Mouse (Mus musculus): ENCODE data around the gene Mtus2.
A peak's percentile ranks its signal among the peaks of the same experiment; 100 is the strongest.
"Not testable (repeated sequence)": the region's sequence is repeated elsewhere in the genome, so short reads cannot be mapped to it uniquely, and the experiment has no call there.

Gene Mtus2

DNA sequence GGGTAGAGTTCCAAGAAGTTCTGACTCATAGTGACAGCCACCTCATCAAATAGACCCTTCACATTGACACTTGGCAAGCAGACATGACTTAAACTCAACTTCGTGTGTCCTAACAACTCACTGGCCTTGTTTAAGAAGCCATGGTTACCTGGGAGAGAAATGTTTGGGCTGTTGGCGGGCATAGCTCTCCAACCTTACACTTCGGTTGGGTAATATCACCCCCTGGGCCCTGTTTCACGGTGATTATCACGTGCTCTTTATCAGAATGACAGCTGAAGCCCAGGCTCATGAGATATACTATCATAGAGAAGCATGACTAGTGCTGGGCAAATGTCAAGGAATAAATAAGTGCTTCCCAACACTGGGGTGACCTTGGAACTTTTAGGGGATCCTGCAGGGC is 323.2 kb downstream of the Mtus2 start:
- DNase-seq (ENCODE audit: low spot score in 2 of 2), result no peak

DNA sequence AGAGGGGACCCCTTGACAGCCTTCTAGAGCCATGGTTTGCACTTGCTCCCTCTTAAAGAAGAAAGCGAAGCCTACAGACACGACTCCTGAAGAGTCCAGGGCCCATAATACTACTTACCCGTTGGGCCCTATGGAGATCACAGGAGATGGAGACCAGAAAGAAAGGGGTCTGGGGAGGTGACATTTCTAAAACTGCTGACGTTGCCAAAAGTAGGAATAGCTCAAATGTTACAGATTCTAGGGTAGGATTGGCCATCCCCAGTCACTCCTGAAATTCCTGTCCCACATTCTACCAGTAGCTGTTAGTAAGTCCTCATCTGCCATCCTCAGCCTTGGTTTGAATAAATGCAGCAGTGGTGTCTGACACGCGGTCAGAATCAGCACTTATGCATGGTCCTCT is 325.0 kb downstream of the Mtus2 start:
- DNase-seq (ENCODE audit: low spot score in 2 of 2), result no peak

DNA sequence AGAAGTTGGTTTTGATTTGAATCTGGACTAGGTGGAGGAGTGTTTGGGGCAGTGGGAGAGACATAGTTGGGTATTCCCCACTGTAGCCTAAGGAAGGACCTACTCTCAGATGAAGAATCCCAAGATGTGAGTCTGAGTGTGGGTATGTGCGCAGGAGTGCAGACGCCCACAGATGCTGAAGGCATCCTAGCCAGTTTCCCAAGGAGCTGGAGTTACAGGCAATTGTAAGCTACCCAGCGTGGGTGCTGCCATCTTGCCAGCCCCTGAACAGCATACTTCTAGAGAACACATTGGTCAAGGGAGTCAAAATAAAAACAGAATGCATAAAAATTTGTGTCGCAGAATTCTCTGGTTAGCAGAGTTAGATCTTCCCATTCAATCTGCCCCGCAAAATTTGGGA is 325.5 kb downstream of the Mtus2 start:
- DNase-seq (ENCODE audit: low spot score in 2 of 2), result peak in 1 of 2 experiments; percentile 12

GRCm38 (mm10) chr5:148283177-148283576 is 326.1 kb downstream of the Mtus2 start:
- no peak for DNase-seq (ENCODE audit: low spot score in 2 of 2)

DNA sequence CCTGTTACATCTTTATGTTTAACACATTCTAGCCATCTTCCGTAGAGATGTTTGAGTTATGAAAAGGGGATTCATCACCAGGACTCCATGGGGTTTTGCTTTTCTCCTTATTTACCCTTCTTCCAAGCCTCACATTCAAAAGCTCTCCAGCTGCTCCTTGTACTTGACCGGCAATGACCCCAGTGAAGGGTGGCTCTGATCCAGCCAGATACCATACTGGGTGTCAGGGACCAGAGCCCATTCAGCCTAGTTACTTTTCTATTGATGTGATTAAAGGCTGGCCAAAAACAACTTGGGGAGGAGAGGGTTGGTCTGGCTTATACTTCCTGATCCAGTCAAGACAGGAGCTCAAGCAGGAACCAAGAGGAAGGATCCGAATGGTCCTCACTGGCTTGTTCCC is 326.5 kb downstream of the Mtus2 start:
- no peak for DNase-seq (ENCODE audit: low spot score in 2 of 2)

DNA sequence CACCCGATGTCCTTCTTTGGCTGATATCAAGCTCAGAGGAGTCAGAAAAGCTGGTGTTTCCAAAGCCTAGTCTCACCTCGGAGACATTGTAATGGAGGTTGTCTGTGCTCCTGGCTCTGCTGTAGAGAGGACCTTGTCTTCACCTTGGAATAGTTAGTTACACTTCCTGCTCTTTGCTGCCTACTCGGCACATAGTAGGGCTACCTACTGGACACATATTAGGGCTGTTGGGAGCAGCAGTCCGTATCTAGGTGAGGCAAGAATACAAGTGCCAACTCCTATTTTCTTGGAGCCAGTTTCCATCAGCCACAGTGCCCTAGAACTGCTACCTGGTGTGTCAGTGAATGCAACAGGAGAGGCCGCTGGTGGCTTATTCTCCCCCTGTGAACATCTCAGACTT is 330.4 kb downstream of the Mtus2 start:
- DNase-seq (ENCODE audit: low spot score in 2 of 2), result no peak

DNA sequence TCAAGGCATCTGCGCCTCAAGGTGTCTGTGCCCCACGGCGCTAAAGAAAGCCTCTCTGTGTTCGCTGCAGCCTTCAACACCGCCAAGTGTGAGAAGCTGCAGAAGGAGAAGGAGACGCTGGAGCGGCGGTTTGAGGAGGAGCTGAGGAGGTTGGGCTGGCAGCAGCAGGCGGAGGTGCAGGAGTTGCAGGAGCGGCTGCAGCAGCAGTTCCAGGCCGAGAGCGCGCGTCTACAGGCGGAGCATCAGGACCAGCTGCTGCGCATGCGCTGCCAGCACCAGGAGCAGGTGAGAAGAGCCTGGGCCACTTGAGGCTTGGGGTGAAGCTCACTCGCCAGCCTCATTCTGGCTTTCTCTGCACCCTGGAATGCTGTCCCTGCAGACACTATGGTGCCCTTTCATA is 331.7 kb downstream of the Mtus2 start:
- no peak for DNase-seq (ENCODE audit: low spot score in 2 of 2)

GRCm38 (mm10) chr5:148289951-148290350 is 332.8 kb downstream of the Mtus2 start:
- no peak for DNase-seq (ENCODE audit: low spot score in 2 of 2)

GRCm38 (mm10) chr5:148292862-148293261 is 335.7 kb downstream of the Mtus2 start:
- DNase-seq (ENCODE audit: low spot score in 2 of 2), result no peak

- DNase-seq (ENCODE audit: low spot score in 2 of 2), result no peak
These were observed 336.2 kb downstream of the Mtus2 start for GRCm38 (mm10) chr5:148293346-148293745.

- no peak for DNase-seq (ENCODE audit: low spot score in 2 of 2)
These were observed 345.8 kb downstream of the Mtus2 start for GRCm38 (mm10) chr5:148302968-148303367.

- DNase-seq (ENCODE audit: low spot score in 2 of 2), result no peak
These were observed 347.0 kb downstream of the Mtus2 start for GRCm38 (mm10) chr5:148304112-148304511.

GRCm38 (mm10) chr5:148310790-148311189 is 353.7 kb downstream of the Mtus2 start:
- no peak for DNase-seq (ENCODE audit: low spot score in 2 of 2)

DNA sequence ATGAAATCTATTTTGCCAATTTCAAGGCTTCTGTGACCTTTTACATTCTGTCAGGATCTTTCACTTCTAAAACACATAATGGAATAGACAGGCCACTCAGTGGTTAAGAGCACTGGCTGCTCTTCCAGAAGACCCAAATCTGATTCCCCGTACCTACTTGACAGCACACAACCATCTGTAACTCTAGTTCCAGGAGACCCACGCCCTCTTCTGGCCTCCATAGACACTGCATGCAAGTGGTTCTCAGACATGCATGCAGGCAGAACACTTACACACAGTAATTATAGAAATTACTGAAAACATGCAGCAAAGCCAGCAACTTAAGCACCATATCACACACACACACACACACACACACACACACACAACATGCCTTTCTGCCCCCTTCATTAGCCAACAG is 355.3 kb downstream of the Mtus2 start:
- no peak for DNase-seq (ENCODE audit: low spot score in 2 of 2)

DNA sequence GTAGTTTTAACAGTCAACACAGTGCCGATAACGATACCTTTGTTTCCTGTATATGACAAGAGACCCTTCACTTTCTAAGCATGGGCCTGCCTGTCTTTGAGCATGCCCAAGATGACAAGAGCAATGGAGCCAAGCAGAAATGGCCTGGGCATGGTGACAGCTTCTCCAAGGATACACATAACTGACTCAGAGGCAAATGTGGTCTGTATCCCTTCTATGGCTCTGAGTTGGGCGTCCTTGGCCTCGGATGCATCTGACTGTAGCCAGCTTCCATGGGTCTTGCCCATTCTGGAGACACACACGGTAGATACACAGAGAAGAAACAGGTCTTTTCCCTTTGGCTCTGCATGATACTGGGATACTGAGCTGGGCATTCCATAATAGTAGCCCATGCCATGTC is 357.8 kb downstream of the Mtus2 start:
- no peak for DNase-seq (ENCODE audit: low spot score in 2 of 2)

DNA sequence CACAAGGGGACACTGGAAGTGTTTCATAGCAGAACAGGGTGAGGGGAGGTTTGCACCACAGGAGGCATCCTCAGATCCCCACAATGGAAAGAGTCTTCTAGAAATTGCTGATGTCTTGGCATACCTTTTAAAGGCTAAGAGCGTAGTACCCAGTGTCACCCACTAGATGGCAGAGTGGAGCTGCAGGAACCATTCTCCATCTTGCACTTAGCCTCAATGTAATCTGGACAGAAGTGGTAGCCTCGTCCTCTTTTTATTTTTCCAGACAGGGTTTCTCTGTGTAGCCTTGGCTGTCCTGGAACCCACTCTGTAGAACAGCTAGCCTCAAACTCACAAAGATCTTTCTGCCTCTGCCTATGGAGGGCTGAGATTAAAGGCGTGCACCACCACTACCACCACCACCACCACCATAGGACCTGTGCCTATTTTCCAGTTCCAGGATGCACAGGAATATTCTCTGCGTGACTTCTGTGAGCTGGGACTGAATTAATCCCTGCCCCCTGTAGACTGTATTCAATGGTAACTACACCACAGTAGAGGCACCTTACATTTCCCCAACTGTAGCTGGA is 368.3 kb downstream of the Mtus2 start:
- DNase-seq (ENCODE audit: low spot score in 2 of 2), result no peak

GRCm38 (mm10) chr5:148326295-148326694 is 369.2 kb downstream of the Mtus2 start:
- DNase-seq (ENCODE audit: low spot score in 2 of 2), result not testable (repeated sequence)

DNA sequence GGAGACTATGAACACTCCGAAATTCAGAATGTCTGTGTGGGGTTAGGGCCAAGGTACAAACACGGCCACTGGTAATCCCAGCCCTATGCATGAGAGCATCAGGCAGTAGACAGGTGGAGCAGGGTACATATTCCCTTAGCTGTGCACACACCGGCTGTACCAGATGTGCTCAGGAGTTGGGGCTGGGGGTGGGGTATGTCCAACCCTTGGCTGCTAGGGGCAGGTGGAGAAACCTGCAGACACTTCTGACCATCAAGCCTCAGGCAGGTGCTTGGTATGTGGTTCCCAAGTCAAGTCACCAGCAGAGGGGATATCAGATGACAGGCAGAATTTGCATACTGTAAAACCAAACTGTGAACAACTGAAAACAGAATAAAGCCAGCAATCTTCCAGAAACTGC is 371.9 kb downstream of the Mtus2 start:
- DNase-seq (ENCODE audit: low spot score in 2 of 2), result no peak

- no peak for DNase-seq (ENCODE audit: low spot score in 2 of 2)
These were observed 374.2 kb downstream of the Mtus2 start for GRCm38 (mm10) chr5:148331229-148331776.

DNA sequence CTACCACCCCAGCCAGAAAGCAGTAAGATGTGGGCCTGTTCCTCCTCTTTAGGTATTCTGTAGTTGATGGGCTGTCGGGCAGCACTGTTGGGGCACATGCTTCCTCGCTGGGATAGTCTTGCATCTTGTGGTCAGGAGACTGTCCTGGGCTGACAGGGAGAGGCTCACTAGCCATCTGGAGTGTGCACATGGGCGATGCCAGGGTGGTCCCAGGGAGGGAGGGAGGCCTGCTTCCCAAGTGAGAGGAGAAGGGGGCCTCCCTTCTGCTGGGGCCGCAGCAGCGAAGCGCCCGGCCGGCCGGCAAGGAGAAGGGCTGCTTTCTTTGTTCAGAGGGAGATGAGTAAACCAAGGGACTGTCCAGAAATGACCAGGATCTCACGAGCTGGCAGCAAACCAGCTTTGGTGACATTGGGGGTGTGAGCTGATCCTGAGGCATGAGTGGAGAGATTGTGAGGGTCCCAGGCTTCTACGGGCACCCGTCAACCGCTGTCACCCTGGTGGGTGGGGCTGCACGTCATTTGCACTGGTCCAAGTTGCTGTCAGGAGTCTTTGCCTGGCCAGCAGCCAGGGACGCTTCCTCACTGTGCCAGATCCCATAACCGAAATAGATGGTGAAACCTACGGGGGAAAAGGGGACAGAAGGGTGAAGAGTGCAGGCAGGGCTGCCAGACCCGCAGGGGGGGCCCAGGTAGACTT is 375.0 kb downstream of the Mtus2 start:
- no peak for DNase-seq (ENCODE audit: low spot score in 2 of 2)

- peak; percentile 48 to 69 for DNase-seq (ENCODE audit: low spot score in 2 of 2)
These were observed 375.5 kb downstream of the Mtus2 start for GRCm38 (mm10) chr5:148332622-148332974.

- DNase-seq (ENCODE audit: low spot score in 2 of 2), result no peak
These were observed 382.0 kb downstream of the Mtus2 start for GRCm38 (mm10) chr5:148339126-148339525.

DNA sequence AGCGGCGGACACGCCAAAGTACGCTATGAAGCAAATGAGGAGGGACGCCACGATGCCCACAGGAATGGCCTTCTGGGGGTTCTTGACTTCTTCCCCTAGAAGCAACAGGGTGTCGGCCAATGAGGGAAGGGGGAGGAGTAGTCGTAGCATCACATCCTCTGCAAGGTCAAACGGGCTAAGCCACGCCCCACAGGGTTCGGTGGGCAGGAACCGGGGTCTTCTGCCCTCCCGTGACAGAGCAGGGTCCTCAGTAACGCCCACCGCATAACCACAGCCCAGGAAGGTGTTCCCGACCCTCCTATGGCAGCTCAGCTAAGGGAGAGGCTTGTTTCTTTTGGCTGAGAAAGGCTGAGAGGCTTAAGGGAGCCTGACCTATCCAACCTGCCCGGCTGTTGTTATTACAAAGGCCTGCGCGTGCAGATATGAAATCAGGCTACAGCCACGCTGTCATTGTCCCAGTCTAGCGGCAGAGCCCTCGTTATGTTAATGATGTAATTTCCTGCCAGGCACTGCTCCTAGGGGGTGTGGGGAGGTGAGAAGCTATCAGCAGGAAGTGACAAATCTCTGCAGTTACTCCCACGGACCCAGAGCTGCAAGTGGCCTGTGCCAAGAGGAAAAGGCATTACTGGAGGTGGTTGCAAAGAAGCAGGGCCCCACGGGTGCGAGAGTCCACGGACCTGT is 385.1 kb downstream of the Mtus2 start:
- DNase-seq (ENCODE audit: low spot score in 2 of 2), result peak in 1 of 2 experiments; percentile 12
